In the genomic region with DNA sequence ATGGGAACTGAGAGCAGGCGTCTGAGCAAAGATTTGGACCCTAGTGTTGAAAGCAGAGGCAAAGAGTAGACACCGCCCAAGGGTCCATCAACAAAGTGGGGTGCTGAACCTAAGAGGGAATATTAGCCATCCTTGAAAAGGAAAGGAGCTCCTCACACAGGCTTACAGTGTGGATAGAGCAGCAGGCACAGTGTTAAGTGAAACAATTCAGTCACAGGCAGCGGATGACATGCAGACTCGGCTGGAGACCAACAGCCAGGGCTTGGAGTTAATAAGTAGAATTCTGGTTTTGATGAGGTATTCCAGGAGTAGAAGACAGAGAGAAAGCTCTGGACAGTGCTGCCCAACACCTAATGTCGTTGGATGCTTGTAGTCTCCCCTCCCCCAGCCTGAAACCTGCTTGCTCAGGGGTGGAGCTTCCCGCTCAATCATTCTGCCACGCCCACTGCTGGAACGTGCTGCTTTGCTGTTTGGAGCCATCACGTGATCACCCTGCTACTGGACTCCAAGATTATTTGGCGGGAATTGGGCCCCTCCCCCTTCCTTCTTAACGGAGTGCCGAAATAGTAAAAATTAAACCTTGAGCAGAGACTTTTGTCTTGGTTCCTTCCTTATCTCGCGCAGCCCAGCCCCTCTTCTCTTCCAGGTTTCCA, we compare ENCODE assay signal across 8 mouse cellular contexts. TPM values are rescaled to one million over a fixed set of nuclear protein-coding genes. Genes with fewer than 3 reads are reported as not detected.
DNase-seq lines count a peak whose midpoint lies in the region; ATAC-seq and TF ChIP-seq lines count a peak whose summit lies in the region.
"Not testable (repeated sequence)": the region's sequence is repeated elsewhere in the genome, so short reads cannot be mapped to it uniquely, and the experiment has no call there.

No protein-coding gene starts in this region.

- peak; percentile 62 for TF ChIP-seq EP300 in ES-Bruce4 (IDR thresholded peaks at IDR 0.05; ENCODE audit: insufficient read depth, low read depth, low read length)
- TF ChIP-seq EP300 in lung, postnatal 0 days (IDR thresholded peaks at IDR 0.05): not testable (repeated sequence)

- not testable (repeated sequence) for H3K79me2 ChIP-seq in liver, adult 2 months (ENCODE audit: control insufficient read depth, insufficient read depth, low read length)

- not testable (repeated sequence) for H3K27me3 ChIP-seq in ES-Bruce4 (ENCODE audit: control insufficient read depth, insufficient read depth, low read length, poor library complexity, severe bottlenecking); kidney, adult 2 months (replicated peaks; ENCODE audit: control insufficient read depth, insufficient read depth, low read length); liver, adult 2 months (ENCODE audit: control insufficient read depth, insufficient read depth, low read length); lung, postnatal 0 days (replicated peaks; ENCODE audit: insufficient read depth, low read length)

- H3K4me1 ChIP-seq in ES-Bruce4 (ENCODE audit: control insufficient read depth, insufficient read depth, low read length); kidney, adult 2 months (ENCODE audit: control insufficient read depth, insufficient read depth, low read length); liver, adult 2 months (ENCODE audit: control insufficient read depth, insufficient read depth, low read length); lung, postnatal 0 days (ENCODE audit: insufficient read depth, low read depth, low read length): not testable (repeated sequence)

- TF ChIP-seq CTCF in ES-Bruce4 (IDR thresholded peaks at IDR 0.05; ENCODE audit: low read depth, low read length); kidney, adult 2 months (conservative IDR thresholded peaks at IDR 0.05; ENCODE audit: insufficient read depth, insufficient read length, low read depth, low read length); liver, adult 2 months (IDR thresholded peaks at IDR 0.05; ENCODE audit: low read depth, low read length); lung, postnatal 0 days (IDR thresholded peaks at IDR 0.05): not testable (repeated sequence)

- peak; percentile 1; the same call in 1 of the 2 replicates for ATAC-seq in lung, postnatal 0 days

- not testable (repeated sequence) for H3K36me3 ChIP-seq in ES-Bruce4 (ENCODE audit: control insufficient read depth, insufficient read depth, low read length, poor library complexity, severe bottlenecking); kidney, adult 2 months (ENCODE audit: control insufficient read depth, insufficient read depth, low read length); liver, adult 2 months (ENCODE audit: control insufficient read depth, insufficient read depth, low read length); lung, postnatal 0 days (ENCODE audit: insufficient read depth, low read length)

- peak overlapping the region; percentile 29; the same call in 1 of the 2 replicates for H3K27ac ChIP-seq in ES-Bruce4 (ENCODE audit: insufficient read depth, low read length)
- not testable (repeated sequence) for H3K27ac ChIP-seq in kidney, adult 2 months (ENCODE audit: insufficient read depth, low read depth, low read length); liver, adult 2 months (replicated peaks; ENCODE audit: insufficient read depth, low read depth, low read length); lung, postnatal 0 days (ENCODE audit: low read length)

- WGBS in kidney, adult 2 months: 43% methylated on average over 14 of the region's 14 CpGs
- WGBS in liver, adult 2 months: 53% methylated on average over 14 of the region's 14 CpGs
- WGBS in lung, postnatal 0 days: 41% methylated on average over 14 of the region's 14 CpGs

- H3K9me3 ChIP-seq in ES-Bruce4 (replicated peaks; ENCODE audit: control insufficient read depth, insufficient read depth, low read length, poor library complexity, severe bottlenecking); lung, postnatal 0 days (ENCODE audit: low read length): not testable (repeated sequence)

- not testable (repeated sequence) for H3K9ac ChIP-seq in ES-Bruce4 (ENCODE audit: low read depth, poor library complexity, severe bottlenecking); liver, adult 2 months (ENCODE audit: low read depth, low read length); lung, postnatal 0 days (replicated peaks; ENCODE audit: low read depth)

- not testable (repeated sequence) for H3K4me2 ChIP-seq in lung, postnatal 0 days (replicated peaks; ENCODE audit: low read depth, low read length)

- DNase-seq in c-Kit-positive CD71-positive TER-119-positive erythroid progenitor cells, embryonic 14.5 days (ENCODE audit: low spot score): peak; percentile 60
- peak; percentile 24 to 34 for DNase-seq in heart, adult 9 months (ENCODE audit: low spot score in 2 of 2)
- DNase-seq in kidney, adult 2 months: peak; percentile 46
- DNase-seq in liver, adult 2 months (ENCODE audit: extremely low read depth, low read depth, low spot score): peak; percentile 10
- DNase-seq in lung, postnatal 0 days (ENCODE audit: low spot score): not testable (repeated sequence)
- peak; percentile 29 to 68 for DNase-seq in spleen, postnatal 10 days (ENCODE audit: low spot score in 2 of 2)
- DNase-seq in yolk sac, embryonic 10.5 days (ENCODE audit: low spot score): peak; percentile 15

- TF ChIP-seq POLR2A in ES-Bruce4 (IDR thresholded peaks at IDR 0.05; ENCODE audit: insufficient read depth, low read length); kidney, adult 2 months (IDR thresholded peaks at IDR 0.05; ENCODE audit: low read depth, low read length); liver, adult 2 months (IDR thresholded peaks at IDR 0.05; ENCODE audit: extremely low read depth, insufficient read depth, low read length): not testable (repeated sequence)

- H3K4me3 ChIP-seq in ES-Bruce4 (ENCODE audit: low read depth, low read length): peak overlapping the region; percentile 35
- H3K4me3 ChIP-seq in kidney, adult 2 months (ENCODE audit: insufficient read depth, low read depth, low read length); liver, adult 2 months (ENCODE audit: insufficient read depth, low read depth, low read length); lung, postnatal 0 days (ENCODE audit: low read depth, low read length): not testable (repeated sequence)

RNA-seq across cellular contexts. Expression of a gene that starts 32.8 kb away (rescaled TPM):
- 10.0 and 10.2 TPM in 2 replicates for polyA plus RNA-seq in ES-Bruce4 (2011; ENCODE audit: insufficient read depth, insufficient read length, low read depth, missing spikeins)
- 12.2 and 14.5 TPM in 2 replicates for polyA plus RNA-seq in kidney, adult 2 months (2012; rRNA removed)
- total RNA-seq in liver, adult 2 months (2014; rRNA removed): 2.0 and 3.0 TPM in 2 replicates
- polyA plus RNA-seq in liver, adult 2 months (2012; rRNA removed): 4.6 and 5.6 TPM in 2 replicates
- 6.9 and 7.5 TPM in 2 replicates for polyA plus RNA-seq in lung, postnatal 0 days (2015; fragmentation: Nextera tagmentation; extraction: Ambion mirVana)

RNA-seq across cellular contexts. Expression of a gene that starts 45.9 kb away (rescaled TPM):
- polyA plus RNA-seq in ES-Bruce4 (2011; ENCODE audit: insufficient read depth, insufficient read length, low read depth, missing spikeins): 2.4 and 4.3 TPM in 2 replicates
- 3.7 and 4.0 TPM in 2 replicates for polyA plus RNA-seq in kidney, adult 2 months (2012; rRNA removed)
- 1.5 and 1.8 TPM in 2 replicates for total RNA-seq in liver, adult 2 months (2014; rRNA removed)
- polyA plus RNA-seq in liver, adult 2 months (2012; rRNA removed): 3.0 and 3.1 TPM in 2 replicates
- 4.2 and 4.8 TPM in 2 replicates for polyA plus RNA-seq in lung, postnatal 0 days (2015; fragmentation: Nextera tagmentation; extraction: Ambion mirVana)

RNA-seq across cellular contexts. Expression of a gene that starts 59.0 kb away (rescaled TPM):
- polyA plus RNA-seq in ES-Bruce4 (2011; ENCODE audit: insufficient read depth, insufficient read length, low read depth, missing spikeins): 25.8 and 28.3 TPM in 2 replicates
- 17.9 and 18.7 TPM in 2 replicates for polyA plus RNA-seq in kidney, adult 2 months (2012; rRNA removed)
- total RNA-seq in liver, adult 2 months (2014; rRNA removed): 18.3 and 26.0 TPM in 2 replicates
- polyA plus RNA-seq in liver, adult 2 months (2012; rRNA removed): 13.5 and 15.8 TPM in 2 replicates
- 5.7 and 6.2 TPM in 2 replicates for polyA plus RNA-seq in lung, postnatal 0 days (2015; fragmentation: Nextera tagmentation; extraction: Ambion mirVana)
